21 mouse cellular contexts compared by ENCODE assay signal in the genomic region with DNA sequence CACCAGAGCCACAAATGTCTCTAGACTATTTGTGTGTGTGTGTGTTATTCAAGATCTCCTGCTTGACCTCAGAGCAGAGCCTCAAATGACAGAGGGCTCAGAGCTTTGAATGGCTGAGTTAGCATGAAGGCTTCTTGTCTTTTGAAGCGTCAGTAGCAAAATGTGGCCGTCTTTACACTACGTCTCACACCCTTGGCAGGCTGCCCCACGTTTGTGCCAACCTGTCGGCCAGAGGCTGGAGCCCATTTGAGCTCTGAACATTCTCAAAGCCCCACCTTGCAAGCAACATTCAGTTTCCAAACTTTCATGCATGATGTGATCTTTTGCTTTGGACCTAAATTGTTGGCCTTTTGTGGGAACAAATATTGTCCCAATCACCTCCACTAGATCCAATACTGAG. TPM values are rescaled to one million over a fixed set of nuclear protein-coding genes. Genes with fewer than 3 reads are reported as not detected.
DNase-seq lines count a peak whose midpoint lies in the region; TF ChIP-seq lines count a peak whose summit lies in the region.
"Had no signal": no experiment of that assay in that cellular context is flagged by ENCODE, and none has a peak within 500 bp of the region (broad histone marks: within the 10 kb centered on the region; RNA-seq: fewer than 3 reads in every experiment).

No protein-coding gene starts in this region.

- DNase-seq in adrenal gland, postnatal 25 days, result peak; percentile 11
- no peak for DNase-seq in adrenal gland, postnatal 4 days (ENCODE audit: low spot score in 2 of 2)
- peak; percentile 50 for DNase-seq in gastrocnemius, adult 2 months
- DNase-seq in gastrocnemius, postnatal 36 days, result no peak
- DNase-seq in kidney, adult 2 months, result peak; percentile 33
- no peak for DNase-seq in kidney, adult 11 months
- DNase-seq in large intestine, adult 2 months (ENCODE audit: low read depth, low spot score), result peak; percentile 73
- no peak for DNase-seq in right cerebral cortex, postnatal 14 days
- DNase-seq: cerebellum, adult 8-10 months; forebrain, postnatal 0 days; right cerebral cortex, postnatal 4 days; thymus, postnatal 4 days had no signal

- no peak for TF ChIP-seq CTCF in gastrocnemius, adult 2 months (IDR thresholded peaks at IDR 0.05)
- no peak for TF ChIP-seq CTCF in kidney, adult 2 months (conservative IDR thresholded peaks at IDR 0.05; ENCODE audit: insufficient read depth, insufficient read length, low read depth, low read length)

- no peaks in the 10 kb centered on the region for H3K4me1 ChIP-seq in kidney, adult 2 months (ENCODE audit: control insufficient read depth, insufficient read depth, low read length)
- H3K4me1 ChIP-seq: embryonic facial prominence, embryonic 13.5 days; forebrain, embryonic 10.5 days; heart, embryonic 13.5 days; lung, embryonic 15.5 days; midbrain, embryonic 10.5 days; midbrain, embryonic 15.5 days had no signal

- H3K27ac ChIP-seq in gastrocnemius, adult 2 months, result no peak overlapping the region
- no peak overlapping the region for H3K27ac ChIP-seq in kidney, adult 2 months (ENCODE audit: insufficient read depth, low read depth, low read length)
- H3K27ac ChIP-seq: embryonic facial prominence, embryonic 13.5 days; forebrain, embryonic 10.5 days; heart, embryonic 13.5 days; kidney, postnatal 0 days; limb, embryonic 13.5 days; lung, embryonic 15.5 days; midbrain, embryonic 10.5 days; midbrain, embryonic 15.5 days had no signal

- no peaks in the 10 kb centered on the region for H3K27me3 ChIP-seq in kidney, adult 2 months (replicated peaks; ENCODE audit: control insufficient read depth, insufficient read depth, low read length)
- H3K27me3 ChIP-seq: embryonic facial prominence, embryonic 13.5 days; heart, embryonic 13.5 days; limb, embryonic 13.5 days; lung, embryonic 15.5 days; midbrain, embryonic 15.5 days; Patski had no signal

- H3K4me3 ChIP-seq in gastrocnemius, adult 2 months, result no peak overlapping the region
- H3K4me3 ChIP-seq in kidney, adult 2 months (ENCODE audit: insufficient read depth, low read depth, low read length), result no peak overlapping the region
- H3K4me3 ChIP-seq: embryonic facial prominence, embryonic 13.5 days; forebrain, embryonic 10.5 days; heart, embryonic 13.5 days; limb, embryonic 13.5 days; lung, embryonic 15.5 days; midbrain, embryonic 10.5 days; midbrain, embryonic 15.5 days had no signal

- intact Hi-C loops in gastrocnemius, adult 2 months (cut with DNase I), result no loop called here
- intact Hi-C loops in gastrocnemius, postnatal 36 days (cut with DNase I), result no loop called here

- TF ChIP-seq POLR2A in kidney, adult 2 months (IDR thresholded peaks at IDR 0.05; ENCODE audit: low read depth, low read length), result no peak

- WGBS in kidney, adult 2 months, result 49% methylated on average over 5 of the region's 5 CpGs
- 15% methylated on average over 5 of the region's 5 CpGs for WGBS in large intestine, adult 2 months

- H3K36me3 ChIP-seq in kidney, adult 2 months (ENCODE audit: control insufficient read depth, insufficient read depth, low read length), result no peaks in the 10 kb centered on the region
- H3K36me3 ChIP-seq: embryonic facial prominence, embryonic 13.5 days; forebrain, embryonic 10.5 days; heart, embryonic 13.5 days; limb, embryonic 13.5 days; lung, embryonic 15.5 days; midbrain, embryonic 10.5 days; midbrain, embryonic 15.5 days had no signal

RNA-seq across cellular contexts. Expression of a gene that starts 40.9 kb away (rescaled TPM):
- 77.2 and 97.1 TPM in 2 replicates for total RNA-seq in adrenal gland, postnatal 25 days (2021)
- 10 to 100 TPM; 89.2 to 89.5 TPM for total RNA-seq in adrenal gland, postnatal 4 days (2021)
- total RNA-seq in gastrocnemius, adult 2 months (2021), result 10 to 100 TPM; 38.7 to 38.9 TPM
- 10 to 100 TPM; 38.2 to 40.5 TPM for total RNA-seq in gastrocnemius, postnatal 36 days (2021)
- 7.1 and 8.3 TPM in 2 replicates for polyA plus RNA-seq in kidney, adult 2 months (2012; rRNA removed)
- 4.3 and 13.8 TPM in 2 replicates for polyA plus RNA-seq in large intestine, adult 2 months (2012; rRNA removed)

Comparison
In these comparisons a context has a peak if more than half of its experiments do, and no peak if none do; other contexts are left out.
1. DNase-seq: peak in adrenal gland, postnatal 25 days (single experiment), gastrocnemius, adult 2 months (single experiment), kidney, adult 2 months (single experiment) and large intestine, adult 2 months (single experiment); none in adrenal gland, postnatal 4 days (0 of 2), gastrocnemius, postnatal 36 days (0 of 2), kidney, adult 11 months (single experiment) and right cerebral cortex, postnatal 14 days (single experiment).